Mouse (Mus musculus): Measurements from ENCODE around the gene Ccne1.

- TF ChIP-seq CTCF (IDR thresholded peaks at IDR 0.05; ENCODE audit: low read depth, low read length) = no peak
- no peak for TF ChIP-seq POLR2A (IDR thresholded peaks at IDR 0.05; ENCODE audit: borderline replicate concordance, low read depth, low read length)
Observed at GRCm38 (mm10) chr7:38108260-38108632, 912 bp upstream of the Ccne1 start.
